Mouse (Mus musculus): ENCODE data around the gene N6amt1. TPM values are rescaled to one million over a fixed set of nuclear protein-coding genes. Genes with fewer than 3 reads are reported as not detected.

Gene N6amt1
- polyA plus RNA-seq, 1 experiment, result 3.8 TPM

DNA sequence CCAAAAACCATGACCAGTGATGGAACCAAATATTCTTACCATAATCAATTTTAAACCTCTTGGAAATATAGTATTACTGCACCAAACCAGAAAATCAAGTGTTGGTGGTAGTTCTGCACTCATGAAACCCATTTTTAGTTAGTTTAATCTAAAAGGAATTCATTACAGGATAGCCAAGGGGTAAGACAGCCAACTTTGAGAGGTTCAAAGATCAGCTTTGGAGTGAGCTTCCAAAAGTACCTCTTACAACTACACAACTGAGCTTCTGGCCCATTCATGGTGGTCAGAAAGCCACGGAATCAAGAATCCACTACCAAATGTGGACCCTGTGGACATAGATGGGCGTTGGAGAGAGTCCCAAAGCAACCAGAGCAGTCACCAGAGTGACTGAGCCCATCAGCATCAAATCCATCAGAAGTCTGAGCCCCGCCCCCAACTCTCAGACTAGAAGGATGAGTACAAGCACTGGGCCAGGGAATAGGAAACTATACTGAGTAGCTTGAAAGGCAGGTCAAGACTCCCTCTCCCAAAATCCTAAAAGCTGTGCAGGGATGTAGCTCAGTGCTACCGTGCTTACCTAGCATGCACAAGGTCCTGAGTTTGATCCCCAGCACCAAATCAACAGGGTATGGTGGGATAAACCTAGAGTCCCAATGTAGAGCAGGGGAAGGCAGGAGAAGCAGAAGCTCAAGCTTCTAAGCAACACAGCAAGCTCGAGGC, 2.4 kb upstream of the N6amt1 start:
- no peak overlapping the region for H3K4me3 ChIP-seq (ENCODE audit: low read depth, low read length)
- peaks cover 2% of the 10 kb centered on the region for H3K36me3 ChIP-seq (ENCODE audit: control insufficient read depth, insufficient read depth, low read length)
- H3K27ac ChIP-seq (ENCODE audit: insufficient read depth, low read depth, low read length), result no peak overlapping the region
- TF ChIP-seq POLR2A (IDR thresholded peaks at IDR 0.05; ENCODE audit: low read depth, low read length) (no peak), CTCF (IDR thresholded peaks at IDR 0.05; ENCODE audit: extremely low read depth, insufficient read length, insufficient replicate concordance, low read depth, low read length) (no peak)
- WGBS, result 79% methylated on average over 5 of the region's 5 CpGs
- no peaks in the 10 kb centered on the region for H3K4me1 ChIP-seq (ENCODE audit: control insufficient read depth, insufficient read depth, insufficient read length, low read length)
- no peaks in the 10 kb centered on the region for H3K27me3 ChIP-seq (ENCODE audit: control insufficient read depth, insufficient read depth, low read length)

DNA sequence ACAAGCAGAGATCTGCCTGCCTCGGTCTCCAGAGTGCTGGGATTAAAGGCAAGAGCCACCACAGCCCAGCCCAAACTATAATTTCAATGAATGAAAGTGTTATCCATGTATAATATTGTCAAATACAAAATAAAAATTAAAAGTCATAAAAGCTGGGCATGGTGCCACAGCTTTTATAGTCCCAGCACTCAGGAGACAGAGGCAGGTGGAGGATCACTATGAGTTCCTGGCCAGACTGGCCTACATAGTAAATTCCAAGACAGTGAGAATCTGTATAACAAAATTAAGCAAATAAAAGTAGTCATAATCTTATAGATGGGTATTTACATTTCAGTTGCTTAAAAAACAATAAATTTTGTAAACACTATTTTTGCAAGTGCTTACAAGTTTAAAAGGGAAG, 380 bp upstream of the N6amt1 start:
- WGBS, result 40% methylated on average over 1 of the region's 1 CpGs
- no peak overlapping the region for H3K27ac ChIP-seq (ENCODE audit: insufficient read depth, low read depth, low read length)
- H3K4me3 ChIP-seq (ENCODE audit: low read depth, low read length), result no peak overlapping the region
- peaks cover 8% of the 10 kb centered on the region for H3K36me3 ChIP-seq (ENCODE audit: control insufficient read depth, insufficient read depth, low read length)
- H3K27me3 ChIP-seq (ENCODE audit: control insufficient read depth, insufficient read depth, low read length), result no peaks in the 10 kb centered on the region
- H3K4me1 ChIP-seq (ENCODE audit: control insufficient read depth, insufficient read depth, insufficient read length, low read length), result no peaks in the 10 kb centered on the region
- TF ChIP-seq POLR2A (IDR thresholded peaks at IDR 0.05; ENCODE audit: low read depth, low read length) (no peak), CTCF (IDR thresholded peaks at IDR 0.05; ENCODE audit: extremely low read depth, insufficient read length, insufficient replicate concordance, low read depth, low read length) (no peak)

DNA sequence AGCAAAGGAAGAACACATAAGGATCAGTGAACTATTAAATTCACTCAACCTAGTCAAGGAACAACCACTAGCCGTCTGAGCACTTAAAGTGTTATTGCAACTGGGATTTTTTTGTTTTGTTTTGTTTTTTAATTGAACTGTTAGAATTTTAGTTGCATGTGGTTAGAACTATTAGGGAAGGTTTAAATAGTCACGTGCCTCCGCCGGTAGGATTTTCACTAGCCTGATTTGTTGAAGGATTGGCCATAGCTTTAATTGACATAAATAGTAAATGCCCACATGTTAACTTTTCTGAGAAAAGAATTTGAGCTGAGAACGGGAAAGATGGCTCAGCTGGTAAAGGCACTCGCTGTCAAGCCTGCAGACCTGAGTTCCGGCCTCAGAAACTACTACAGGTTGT, 763 bp downstream of the N6amt1 start:
- no peak overlapping the region for H3K27ac ChIP-seq (ENCODE audit: insufficient read depth, low read depth, low read length)
- H3K27me3 ChIP-seq (ENCODE audit: control insufficient read depth, insufficient read depth, low read length), result no peaks in the 10 kb centered on the region
- WGBS, result 80% methylated on average over 7 of the region's 7 CpGs
- no peaks in the 10 kb centered on the region for H3K4me1 ChIP-seq (ENCODE audit: control insufficient read depth, insufficient read depth, insufficient read length, low read length)
- TF ChIP-seq POLR2A (IDR thresholded peaks at IDR 0.05; ENCODE audit: low read depth, low read length) (no peak), CTCF (IDR thresholded peaks at IDR 0.05; ENCODE audit: extremely low read depth, insufficient read length, insufficient replicate concordance, low read depth, low read length) (no peak)
- peaks cover 14% of the 10 kb centered on the region for H3K36me3 ChIP-seq (ENCODE audit: control insufficient read depth, insufficient read depth, low read length)
- no peak overlapping the region for H3K4me3 ChIP-seq (ENCODE audit: low read depth, low read length)

- Histone ChIP-seq H3K27me3 (ENCODE audit: control insufficient read depth, insufficient read depth, low read length) (no peaks in the 10 kb centered on the region), H3K4me1 (ENCODE audit: control insufficient read depth, insufficient read depth, insufficient read length, low read length) (no peaks in the 10 kb centered on the region), H3K4me3 (ENCODE audit: low read depth, low read length) (no peak overlapping the region), H3K27ac (ENCODE audit: insufficient read depth, low read depth, low read length) (no peak overlapping the region), H3K36me3 (ENCODE audit: control insufficient read depth, insufficient read depth, low read length) (peaks cover 29% of the 10 kb centered on the region)
- no peak for TF ChIP-seq CTCF (IDR thresholded peaks at IDR 0.05; ENCODE audit: extremely low read depth, insufficient read length, insufficient replicate concordance, low read depth, low read length)
- TF ChIP-seq POLR2A (IDR thresholded peaks at IDR 0.05; ENCODE audit: low read depth, low read length), result no peak
- WGBS, result 91% methylated on average over 6 of the region's 6 CpGs
These were observed 6.1 kb downstream of the N6amt1 start for GRCm38 (mm10) chr16:87360096-87360495.

DNA sequence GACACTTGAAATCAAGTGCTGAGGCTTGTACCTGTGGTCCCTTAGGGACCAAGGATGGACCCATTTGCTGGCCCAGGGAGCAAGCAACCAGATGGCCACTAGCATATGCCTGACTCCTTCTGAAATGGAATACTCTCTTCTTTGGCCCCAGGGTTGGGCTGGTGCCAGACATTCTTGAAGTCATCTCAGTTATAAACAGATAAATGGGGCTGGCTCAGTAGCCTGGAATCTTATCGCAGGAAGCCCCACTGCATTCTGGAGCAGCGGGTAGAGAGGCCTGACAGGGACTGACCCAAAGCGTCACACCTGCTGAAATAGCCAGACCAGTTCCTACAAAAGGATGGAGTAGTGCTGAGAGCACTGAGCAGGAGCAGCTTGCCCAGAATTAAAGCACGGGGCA, 10.2 kb downstream of the N6amt1 start:
- H3K27ac ChIP-seq (ENCODE audit: insufficient read depth, low read depth, low read length), result no peak overlapping the region
- H3K4me1 ChIP-seq (ENCODE audit: control insufficient read depth, insufficient read depth, insufficient read length, low read length), result no peaks in the 10 kb centered on the region
- H3K36me3 ChIP-seq (ENCODE audit: control insufficient read depth, insufficient read depth, low read length), result peaks cover 24% of the 10 kb centered on the region
- no peaks in the 10 kb centered on the region for H3K27me3 ChIP-seq (ENCODE audit: control insufficient read depth, insufficient read depth, low read length)
- 77% methylated on average over 4 of the region's 4 CpGs for WGBS
- TF ChIP-seq POLR2A (IDR thresholded peaks at IDR 0.05; ENCODE audit: low read depth, low read length) (no peak), CTCF (IDR thresholded peaks at IDR 0.05; ENCODE audit: extremely low read depth, insufficient read length, insufficient replicate concordance, low read depth, low read length) (no peak)
- H3K4me3 ChIP-seq (ENCODE audit: low read depth, low read length), result no peak overlapping the region

- 64% methylated on average over 10 of the region's 10 CpGs for WGBS
- H3K27ac ChIP-seq (ENCODE audit: insufficient read depth, low read depth, low read length), result no peak overlapping the region
- H3K4me3 ChIP-seq (ENCODE audit: low read depth, low read length), result no peak overlapping the region
- H3K27me3 ChIP-seq (ENCODE audit: control insufficient read depth, insufficient read depth, low read length), result no peaks in the 10 kb centered on the region
- no peaks in the 10 kb centered on the region for H3K4me1 ChIP-seq (ENCODE audit: control insufficient read depth, insufficient read depth, insufficient read length, low read length)
- peaks cover 18% of the 10 kb centered on the region for H3K36me3 ChIP-seq (ENCODE audit: control insufficient read depth, insufficient read depth, low read length)
- no peak for TF ChIP-seq CTCF (IDR thresholded peaks at IDR 0.05; ENCODE audit: extremely low read depth, insufficient read length, insufficient replicate concordance, low read depth, low read length)
- no peak for TF ChIP-seq POLR2A (IDR thresholded peaks at IDR 0.05; ENCODE audit: low read depth, low read length)
These were observed 12.1 kb downstream of the N6amt1 start for GRCm38 (mm10) chr16:87366035-87366434.

GRCm38 (mm10) chr16:87366445-87366844, 12.5 kb downstream of the N6amt1 start:
- no peaks in the 10 kb centered on the region for H3K27me3 ChIP-seq (ENCODE audit: control insufficient read depth, insufficient read depth, low read length)
- H3K36me3 ChIP-seq (ENCODE audit: control insufficient read depth, insufficient read depth, low read length), result peaks cover 18% of the 10 kb centered on the region
- TF ChIP-seq CTCF (IDR thresholded peaks at IDR 0.05; ENCODE audit: extremely low read depth, insufficient read length, insufficient replicate concordance, low read depth, low read length) (no peak), POLR2A (IDR thresholded peaks at IDR 0.05; ENCODE audit: low read depth, low read length) (no peak)
- H3K4me1 ChIP-seq (ENCODE audit: control insufficient read depth, insufficient read depth, insufficient read length, low read length), result no peaks in the 10 kb centered on the region
- no peak overlapping the region for H3K27ac ChIP-seq (ENCODE audit: insufficient read depth, low read depth, low read length)
- H3K4me3 ChIP-seq (ENCODE audit: low read depth, low read length), result no peak overlapping the region
- WGBS, result 86% methylated on average over 6 of the region's 6 CpGs

All from small intestine, adult 2 months (tissue).